Mouse (Mus musculus) lung, postnatal 4 days (tissue): ENCODE measurements around the gene Gtf2ird2.

Experiments
- DNase-seq, 2 experiments: peaks; one replicate each; pipeline ENCODE4 v3.0.0; 2021

The Gtf2ird2 gene

GRCm38 (mm10) chr5:134183880-134184808 lies at the start of gene Gtf2ird2:
TSS of gene Gtf2ird2 (plus strand) at chr5:134184019.
- DNase-seq, result peak; percentile 99

- DNase-seq, result no peak
Observed at GRCm38 (mm10) chr5:134136022-134136421, 47.8 kb upstream of the Gtf2ird2 start.

- no peak for DNase-seq
Observed at GRCm38 (mm10) chr5:134137933-134138332, 45.9 kb upstream of the Gtf2ird2 start.

GRCm38 (mm10) chr5:134139429-134139828 lies 44.4 kb upstream of the Gtf2ird2 start:
- DNase-seq, result no peak

- DNase-seq, result peak in 1 of 2 experiments; percentile 15
Observed at GRCm38 (mm10) chr5:134141236-134141635, 42.6 kb upstream of the Gtf2ird2 start.

- DNase-seq, result no peak
Observed at GRCm38 (mm10) chr5:134142381-134142780, 41.4 kb upstream of the Gtf2ird2 start.

GRCm38 (mm10) chr5:134144986-134145385 lies 38.8 kb upstream of the Gtf2ird2 start:
- no peak for DNase-seq

GRCm38 (mm10) chr5:134147194-134147753 lies 36.5 kb upstream of the Gtf2ird2 start:
- peak; percentile 40 to 64 for DNase-seq

- DNase-seq, result no peak
Observed at GRCm38 (mm10) chr5:134148153-134148552, 35.7 kb upstream of the Gtf2ird2 start.

- no peak for DNase-seq
Observed at GRCm38 (mm10) chr5:134151895-134152294, 31.9 kb upstream of the Gtf2ird2 start.

- DNase-seq, result no peak
Observed at GRCm38 (mm10) chr5:134155916-134156466, 27.8 kb upstream of the Gtf2ird2 start.

GRCm38 (mm10) chr5:134164688-134165087 lies 19.1 kb upstream of the Gtf2ird2 start:
- no peak for DNase-seq

GRCm38 (mm10) chr5:134166642-134167041 lies 17.2 kb upstream of the Gtf2ird2 start:
- no peak for DNase-seq

GRCm38 (mm10) chr5:134168033-134168432 lies 15.8 kb upstream of the Gtf2ird2 start:
- DNase-seq, result no peak

GRCm38 (mm10) chr5:134169231-134169630 lies 14.6 kb upstream of the Gtf2ird2 start:
- no peak for DNase-seq

GRCm38 (mm10) chr5:134170167-134170566 lies 13.7 kb upstream of the Gtf2ird2 start:
- DNase-seq, result no peak

GRCm38 (mm10) chr5:134173206-134173605 lies 10.6 kb upstream of the Gtf2ird2 start:
- peak in 1 of 2 experiments; percentile 59 for DNase-seq

GRCm38 (mm10) chr5:134175696-134176095 lies 8.1 kb upstream of the Gtf2ird2 start:
- DNase-seq, result no peak

- DNase-seq, result peak; percentile 88
Observed at GRCm38 (mm10) chr5:134176169-134176881, 7.5 kb upstream of the Gtf2ird2 start, which contains the start of gene Rcc1l. TSS of gene Rcc1l (minus strand) at chr5:134176774.

GRCm38 (mm10) chr5:134178536-134178935 lies 5.3 kb upstream of the Gtf2ird2 start:
- no peak for DNase-seq

- DNase-seq, result peak; percentile 76 to 89
Observed at GRCm38 (mm10) chr5:134179871-134180270, 3.9 kb upstream of the Gtf2ird2 start.

GRCm38 (mm10) chr5:134182172-134182571 lies 1.6 kb upstream of the Gtf2ird2 start:
- DNase-seq, result no peak

- DNase-seq, result peak in 1 of 2 experiments; percentile 38
Observed at GRCm38 (mm10) chr5:134182735-134183134, 1.1 kb upstream of the Gtf2ird2 start.
